Mouse (Mus musculus): Measurements from ENCODE around the gene Cyp2w1. TPM values are rescaled to one million over a fixed set of nuclear protein-coding genes. Genes with fewer than 3 reads are reported as not detected.

Gene Cyp2w1
- not detected in 2 replicates for polyA plus RNA-seq (2016; fragmentation: Nextera tagmentation; extraction: Ambion mirVana)

GRCm38 (mm10) chr5:139352317-139352716, at the start of gene Cyp2w1:
Cyp2w1 (plus strand) TSS chr5:139352617.
- H3K36me3 ChIP-seq: no peaks in the 10 kb centered on the region
- H3K27me3 ChIP-seq (replicated peaks): peaks cover 74% of the 10 kb centered on the region
- 56% methylated on average over 6 of the region's 6 CpGs for WGBS
- no peak within 1 kb of the TSS for H3K4me3 ChIP-seq
- H3K27ac ChIP-seq (ENCODE audit: poor library complexity, severe bottlenecking): no peak within 1 kb of the TSS
- no peak for ATAC-seq (ENCODE audit: insufficient number of reproducible peaks, low FRiP score)
- H3K4me1 ChIP-seq (replicated peaks): peaks cover 8% of the 10 kb centered on the region
- H3K9me3 ChIP-seq (replicated peaks): no peaks in the 10 kb centered on the region
- H3K4me2 ChIP-seq: no peak within 1 kb of the TSS
- H3K9ac ChIP-seq: 0 out of 2 replicates have a peak within 1 kb of the TSS, but pooled peaks have one; percentile 35

- WGBS: 81% methylated on average over 9 of the region's 9 CpGs
- Histone ChIP-seq H3K4me1 (replicated peaks) (0 out of 2 replicates have a peak, but pooled peaks cover 3% of the 10 kb centered on the region), H3K4me3 (no peak overlapping the region), H3K27me3 (replicated peaks) (peaks cover 14% of the 10 kb centered on the region), H3K9me3 (replicated peaks) (no peaks in the 10 kb centered on the region), H3K9ac (no peak overlapping the region), H3K27ac (ENCODE audit: poor library complexity, severe bottlenecking) (no peak overlapping the region), H3K36me3 (no peaks in the 10 kb centered on the region), H3K4me2 (no peak overlapping the region)
- ATAC-seq (ENCODE audit: insufficient number of reproducible peaks, low FRiP score): no peak
These were observed 48.8 kb upstream of the Cyp2w1 start for GRCm38 (mm10) chr5:139303646-139304061.

GRCm38 (mm10) chr5:139309946-139310345, 42.5 kb upstream of the Cyp2w1 start:
- Histone ChIP-seq H3K4me3 (no peak overlapping the region), H3K36me3 (no peaks in the 10 kb centered on the region), H3K4me1 (replicated peaks) (no peaks in the 10 kb centered on the region), H3K27ac (ENCODE audit: poor library complexity, severe bottlenecking) (no peak overlapping the region), H3K9me3 (replicated peaks) (no peaks in the 10 kb centered on the region), H3K9ac (no peak overlapping the region), H3K27me3 (replicated peaks) (0 out of 2 replicates have a peak, but pooled peaks cover 1% of the 10 kb centered on the region), H3K4me2 (no peak overlapping the region)
- no peak for ATAC-seq (ENCODE audit: insufficient number of reproducible peaks, low FRiP score)
- WGBS: 70% methylated on average over 3 of the region's 3 CpGs

- Histone ChIP-seq H3K4me2 (no peak overlapping the region), H3K4me3 (no peak overlapping the region), H3K9me3 (replicated peaks) (no peaks in the 10 kb centered on the region), H3K27ac (ENCODE audit: poor library complexity, severe bottlenecking) (no peak overlapping the region), H3K36me3 (no peaks in the 10 kb centered on the region), H3K4me1 (replicated peaks) (no peaks in the 10 kb centered on the region), H3K9ac (no peak overlapping the region), H3K27me3 (replicated peaks) (no peaks in the 10 kb centered on the region)
- no peak for ATAC-seq (ENCODE audit: insufficient number of reproducible peaks, low FRiP score)
- WGBS: 83% methylated on average over 4 of the region's 4 CpGs
These were observed 41.9 kb upstream of the Cyp2w1 start for GRCm38 (mm10) chr5:139310477-139310876.

GRCm38 (mm10) chr5:139311822-139312221, 40.6 kb upstream of the Cyp2w1 start:
- no peak for ATAC-seq (ENCODE audit: insufficient number of reproducible peaks, low FRiP score)
- 83% methylated on average over 9 of the region's 9 CpGs for WGBS

GRCm38 (mm10) chr5:139313536-139313935, 38.9 kb upstream of the Cyp2w1 start:
- no peak for ATAC-seq (ENCODE audit: insufficient number of reproducible peaks, low FRiP score)

More at GRCm38 (mm10) chr5:139311822-139312221, 40.6 kb upstream of the Cyp2w1 start:
- Histone ChIP-seq H3K27me3 (replicated peaks) (no peaks in the 10 kb centered on the region), H3K36me3 (no peaks in the 10 kb centered on the region), H3K9me3 (replicated peaks) (no peaks in the 10 kb centered on the region), H3K4me1 (replicated peaks) (no peaks in the 10 kb centered on the region), H3K9ac (no peak overlapping the region), H3K4me3 (no peak overlapping the region), H3K27ac (ENCODE audit: poor library complexity, severe bottlenecking) (no peak overlapping the region), H3K4me2 (no peak overlapping the region)

GRCm38 (mm10) chr5:139314941-139315642, 37.3 kb upstream of the Cyp2w1 start:
- 71% methylated on average over 12 of the region's 12 CpGs for WGBS
- Histone ChIP-seq H3K4me3 (no peak overlapping the region), H3K36me3 (no peaks in the 10 kb centered on the region), H3K9ac (no peak overlapping the region), H3K4me1 (replicated peaks) (no peaks in the 10 kb centered on the region), H3K27me3 (replicated peaks) (peaks cover 17% of the 10 kb centered on the region), H3K27ac (ENCODE audit: poor library complexity, severe bottlenecking) (no peak overlapping the region), H3K9me3 (replicated peaks) (no peaks in the 10 kb centered on the region), H3K4me2 (no peak overlapping the region)
- ATAC-seq (ENCODE audit: insufficient number of reproducible peaks, low FRiP score): no peak

More at GRCm38 (mm10) chr5:139313536-139313935, 38.9 kb upstream of the Cyp2w1 start:
- H3K9me3 ChIP-seq (replicated peaks): no peaks in the 10 kb centered on the region
- 82% methylated on average over 9 of the region's 9 CpGs for WGBS
- H3K9ac ChIP-seq: no peak overlapping the region
- H3K4me1 ChIP-seq (replicated peaks): no peaks in the 10 kb centered on the region
- H3K27ac ChIP-seq (ENCODE audit: poor library complexity, severe bottlenecking): no peak overlapping the region
- no peak overlapping the region for H3K4me3 ChIP-seq
- no peaks in the 10 kb centered on the region for H3K36me3 ChIP-seq
- peaks cover 11% of the 10 kb centered on the region for H3K27me3 ChIP-seq (replicated peaks)
- H3K4me2 ChIP-seq: no peak overlapping the region

GRCm38 (mm10) chr5:139316982-139317675, 35.3 kb upstream of the Cyp2w1 start:
- Histone ChIP-seq H3K36me3 (no peaks in the 10 kb centered on the region), H3K4me3 (no peak overlapping the region), H3K27ac (ENCODE audit: poor library complexity, severe bottlenecking) (no peak overlapping the region), H3K9me3 (replicated peaks) (no peaks in the 10 kb centered on the region), H3K27me3 (replicated peaks) (peaks cover 23% of the 10 kb centered on the region), H3K4me2 (no peak overlapping the region), H3K9ac (no peak overlapping the region), H3K4me1 (replicated peaks) (no peaks in the 10 kb centered on the region)
- ATAC-seq (ENCODE audit: insufficient number of reproducible peaks, low FRiP score): peak; percentile 54; the same call in 1 of the 2 replicates
- WGBS: 69% methylated on average over 6 of the region's 6 CpGs

GRCm38 (mm10) chr5:139317751-139318504, 34.5 kb upstream of the Cyp2w1 start:
- H3K4me2 ChIP-seq: peak overlapping the region; percentile 17; the same call in 1 of the 2 replicates
- no peaks in the 10 kb centered on the region for H3K9me3 ChIP-seq (replicated peaks)
- no peak overlapping the region for H3K4me3 ChIP-seq
- H3K27me3 ChIP-seq (replicated peaks): peaks cover 27% of the 10 kb centered on the region
- H3K4me1 ChIP-seq (replicated peaks): no peaks in the 10 kb centered on the region
- WGBS: 56% methylated on average over 21 of the region's 21 CpGs
- H3K27ac ChIP-seq (ENCODE audit: poor library complexity, severe bottlenecking): no peak overlapping the region
- ATAC-seq (ENCODE audit: insufficient number of reproducible peaks, low FRiP score): no peak
- no peak overlapping the region for H3K9ac ChIP-seq
- no peaks in the 10 kb centered on the region for H3K36me3 ChIP-seq

- Histone ChIP-seq H3K9me3 (replicated peaks) (no peaks in the 10 kb centered on the region), H3K27ac (ENCODE audit: poor library complexity, severe bottlenecking) (no peak overlapping the region), H3K9ac (no peak overlapping the region), H3K4me3 (no peak overlapping the region), H3K36me3 (no peaks in the 10 kb centered on the region), H3K4me2 (no peak overlapping the region), H3K27me3 (replicated peaks) (peaks cover 52% of the 10 kb centered on the region), H3K4me1 (replicated peaks) (peaks cover 19% of the 10 kb centered on the region)
- ATAC-seq (ENCODE audit: insufficient number of reproducible peaks, low FRiP score): no peak
- WGBS: 72% methylated on average over 7 of the region's 7 CpGs
These were observed 32.0 kb upstream of the Cyp2w1 start for GRCm38 (mm10) chr5:139320424-139320823.

GRCm38 (mm10) chr5:139321331-139321730, 31.1 kb upstream of the Cyp2w1 start:
- H3K9me3 ChIP-seq (replicated peaks): no peaks in the 10 kb centered on the region
- no peak overlapping the region for H3K9ac ChIP-seq
- no peak for ATAC-seq (ENCODE audit: insufficient number of reproducible peaks, low FRiP score)
- WGBS: 68% methylated on average over 6 of the region's 6 CpGs
- peaks cover 21% of the 10 kb centered on the region for H3K4me1 ChIP-seq (replicated peaks)
- H3K4me2 ChIP-seq: no peak overlapping the region
- no peaks in the 10 kb centered on the region for H3K36me3 ChIP-seq
- peaks cover 61% of the 10 kb centered on the region for H3K27me3 ChIP-seq (replicated peaks)
- H3K4me3 ChIP-seq: no peak overlapping the region
- H3K27ac ChIP-seq (ENCODE audit: poor library complexity, severe bottlenecking): no peak overlapping the region

Data from heart, embryonic 12.5 days (tissue).